Mouse (Mus musculus) bone marrow macrophage, adult 2 months (primary cell): ENCODE measurements at regions not wholly inside any gene's neighbourhood (a gene's known extent, or its start where the extent isn't known, plus 50 kb on each side); places are given as distances from the start of the nearest gene placed in this dataset.

Source experiments
- H3K27ac ChIP-seq: 2 replicates; pipeline ENCODE4 v1.5.1; 2012; ENCODE audit warnings: low read depth, low read length; ENCODE audit not compliant: insufficient read depth
- H3K4me1 ChIP-seq: 2 replicates; pipeline ENCODE4 v1.6.1; 2012; ENCODE audit warnings: low read length; ENCODE audit not compliant: control insufficient read depth, insufficient read depth
- H3K4me3 ChIP-seq: 2 replicates; pipeline ENCODE4 v1.5.1; 2012; ENCODE audit warnings: mild to moderate bottlenecking, low read length, moderate library complexity; ENCODE audit not compliant: insufficient read depth
- CTCF ChIP-seq: IDR thresholded peaks from 2 replicates; pipeline ENCODE4 v1.5.1; 2012; ENCODE audit warnings: low read depth, mild to moderate bottlenecking, low read length, moderate library complexity
- POLR2A ChIP-seq: IDR thresholded peaks from 2 replicates; pipeline ENCODE4 v1.6.1; 2012; ENCODE audit warnings: mild to moderate bottlenecking, low read depth, low read length, borderline replicate concordance

DNA sequence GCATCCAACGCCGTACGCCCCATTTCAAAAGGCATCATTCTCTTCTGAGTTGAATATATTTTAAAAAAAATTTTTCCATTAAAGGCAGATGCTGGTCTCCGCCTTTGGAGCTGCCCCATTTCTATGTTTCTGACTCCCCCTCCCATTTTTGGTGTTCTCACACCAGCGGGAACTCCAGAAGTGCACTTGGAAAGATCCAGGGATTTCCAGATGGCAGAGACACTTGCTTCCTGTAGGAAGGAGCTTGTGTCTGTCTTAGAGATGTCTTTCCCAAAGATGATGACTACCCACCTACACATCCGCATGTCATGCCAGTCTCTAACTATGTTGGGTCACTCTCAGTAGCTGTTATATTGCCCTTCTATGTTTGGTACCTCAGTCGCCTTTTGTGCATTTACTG, 87.8 kb downstream of the Dact1 start:
- no peak overlapping the region for H3K4me3 ChIP-seq
- TF ChIP-seq POLR2A (no peak), CTCF (no peak)
- no peak overlapping the region for H3K27ac ChIP-seq
- H3K4me1 ChIP-seq: no peaks in the 10 kb centered on the region

DNA sequence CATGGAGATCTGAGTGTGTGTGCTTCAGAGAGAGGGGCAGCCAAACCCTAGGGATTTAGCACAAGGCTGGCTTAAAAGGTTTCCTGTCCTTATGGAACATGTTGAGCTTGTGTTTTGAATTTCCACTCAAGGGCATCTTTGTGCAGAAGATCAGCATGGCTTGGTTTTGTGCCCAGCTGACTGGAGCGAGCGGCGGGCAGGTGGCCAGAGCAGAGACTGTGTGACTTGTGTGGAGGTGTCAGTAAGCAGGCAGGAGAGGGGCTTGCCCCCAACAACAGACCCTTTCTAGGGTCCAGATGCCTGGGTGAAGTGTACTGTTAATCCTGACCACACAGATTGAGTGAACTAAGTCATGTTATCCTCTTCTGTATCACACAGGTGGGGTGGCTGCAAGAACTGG, 89.0 kb downstream of the Dact1 start:
- H3K4me3 ChIP-seq: no peak overlapping the region
- TF ChIP-seq CTCF: no peak
- TF ChIP-seq POLR2A: no peak
- H3K27ac ChIP-seq: no peak overlapping the region
- H3K4me1 ChIP-seq: no peaks in the 10 kb centered on the region

DNA sequence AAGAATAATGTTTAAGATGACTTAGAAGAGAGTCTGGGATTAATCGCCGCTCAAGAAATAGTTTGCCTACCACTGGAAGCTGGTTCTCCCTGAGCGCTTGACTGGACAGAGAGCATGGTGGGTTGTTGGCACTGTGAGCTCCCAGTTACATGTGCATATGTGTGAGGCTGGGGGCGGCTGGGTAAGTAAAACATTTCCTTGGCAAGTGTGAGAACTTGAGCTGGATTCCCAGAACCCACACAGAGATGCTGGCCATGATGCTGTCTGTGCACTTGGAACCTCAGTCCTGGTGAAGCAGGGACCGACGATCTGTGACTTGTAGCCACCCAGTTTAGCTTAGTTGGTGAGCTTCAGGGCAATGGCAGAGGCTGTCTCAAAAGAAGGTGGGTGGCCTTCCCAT, 90.5 kb downstream of the Dact1 start:
- no peak overlapping the region for H3K27ac ChIP-seq
- no peaks in the 10 kb centered on the region for H3K4me1 ChIP-seq
- no peak overlapping the region for H3K4me3 ChIP-seq
- TF ChIP-seq CTCF (no peak), POLR2A (no peak)

- no peak overlapping the region for H3K4me3 ChIP-seq
- no peak overlapping the region for H3K27ac ChIP-seq
- TF ChIP-seq CTCF (no peak), POLR2A (no peak)
- H3K4me1 ChIP-seq: no peaks in the 10 kb centered on the region
These were observed 92.1 kb downstream of the Dact1 start for GRCm38 (mm10) chr12:71401621-71402416.

- no peaks in the 10 kb centered on the region for H3K4me1 ChIP-seq
- H3K27ac ChIP-seq: no peak overlapping the region
- H3K4me3 ChIP-seq: no peak overlapping the region
- TF ChIP-seq POLR2A (no peak), CTCF (no peak)
These were observed 97.6 kb downstream of the Dact1 start for GRCm38 (mm10) chr12:71407294-71407693.

GRCm38 (mm10) chr12:71408396-71409050, 98.8 kb downstream of the Dact1 start:
- Histone ChIP-seq H3K4me3 (no peak overlapping the region), H3K4me1 (no peaks in the 10 kb centered on the region), H3K27ac (no peak overlapping the region)
- TF ChIP-seq CTCF (no peak), POLR2A (no peak)

GRCm38 (mm10) chr12:71412331-71412730, 102.6 kb downstream of the Dact1 start:
- Histone ChIP-seq H3K27ac (no peak overlapping the region), H3K4me3 (no peak overlapping the region), H3K4me1 (peaks cover 4% of the 10 kb centered on the region; the same call in 1 of the 2 replicates)
- TF ChIP-seq CTCF (no peak), POLR2A (no peak)

DNA sequence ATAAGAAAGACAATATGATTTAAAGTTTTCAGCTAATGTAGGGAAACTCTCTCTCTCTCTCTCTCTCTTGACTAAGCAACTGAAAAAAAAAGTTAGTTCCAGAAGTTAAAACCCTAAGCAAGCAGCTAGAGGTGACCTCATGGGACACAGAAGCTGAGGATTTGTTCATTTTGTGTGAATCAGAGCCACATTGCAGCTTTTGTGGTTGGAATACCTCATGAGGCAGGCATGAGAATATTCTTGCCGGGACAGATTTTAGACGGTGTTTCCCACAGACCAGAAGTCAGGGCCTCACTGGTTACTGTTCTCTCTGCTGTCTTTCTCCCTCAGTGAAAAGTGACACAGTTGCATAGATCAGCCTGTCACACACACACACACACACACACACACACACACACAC, 107.3 kb downstream of the Dact1 start:
- Histone ChIP-seq H3K27ac (no peak overlapping the region), H3K4me1 (peaks cover 11% of the 10 kb centered on the region), H3K4me3 (no peak overlapping the region)
- TF ChIP-seq POLR2A: no peak
- TF ChIP-seq CTCF: no peak

GRCm38 (mm10) chr12:71418186-71418585, 108.5 kb downstream of the Dact1 start:
- no peak for TF ChIP-seq CTCF
- no peak for TF ChIP-seq POLR2A
- Histone ChIP-seq H3K4me3 (no peak overlapping the region), H3K4me1 (peaks cover 11% of the 10 kb centered on the region), H3K27ac (no peak overlapping the region)

DNA sequence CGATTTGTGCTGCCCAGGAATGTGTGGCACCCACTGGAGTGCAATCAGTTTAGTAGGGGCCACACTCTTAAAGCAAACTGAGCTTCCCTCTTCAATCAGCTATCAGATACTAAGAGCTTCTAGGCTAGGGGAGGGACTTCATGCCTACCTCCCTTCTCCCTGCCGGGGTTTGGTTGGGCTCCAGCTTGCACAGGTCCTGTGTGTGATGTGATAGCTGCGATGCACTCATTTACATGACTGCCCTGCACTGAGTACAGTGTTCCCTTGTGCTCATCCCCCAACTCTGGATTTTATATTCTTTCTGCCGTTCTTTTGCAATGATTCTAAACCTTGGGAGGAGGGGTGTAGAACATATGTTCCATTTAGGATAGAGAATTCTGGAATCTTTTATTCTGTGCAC, 109.5 kb downstream of the Dact1 start:
- Histone ChIP-seq H3K27ac (no peak overlapping the region), H3K4me1 (peaks cover 11% of the 10 kb centered on the region), H3K4me3 (no peak overlapping the region)
- no peak for TF ChIP-seq CTCF
- no peak for TF ChIP-seq POLR2A
